Comparison of ENCODE assay signal across 15 mouse cellular contexts in genomic region chr2:77885491-77886130, GRCm38 (mm10).
"Had no signal": no experiment of that assay in that cellular context is flagged by ENCODE, and none has a peak within 500 bp of the region (broad histone marks: within the 10 kb centered on the region; RNA-seq: fewer than 3 reads in every experiment).

No protein-coding gene starts in this region.

- H3K4me2 ChIP-seq: liver, embryonic 15.5 days; lung, embryonic 14.5 days; midbrain, embryonic 11.5 days; midbrain, embryonic 13.5 days; midbrain, embryonic 15.5 days; neural tube, embryonic 13.5 days; stomach, embryonic 15.5 days had no signal

- DNase-seq: liver, postnatal 0 days; lung, embryonic 14.5 days; lung, postnatal 10 days; lung, postnatal 4 days; right cerebral cortex, postnatal 14 days; thymus, adult 2 months; thymus, postnatal 25 days; thymus, postnatal 4 days had no signal

- H3K36me3 ChIP-seq: liver, embryonic 15.5 days; midbrain, embryonic 13.5 days; midbrain, embryonic 15.5 days; neural tube, embryonic 13.5 days; stomach, embryonic 15.5 days had no signal

- H3K9me3 ChIP-seq: liver, embryonic 15.5 days; midbrain, embryonic 13.5 days; midbrain, embryonic 15.5 days; neural tube, embryonic 13.5 days; stomach, embryonic 15.5 days had no signal

- H3K4me3 ChIP-seq: liver, embryonic 15.5 days; midbrain, embryonic 13.5 days; midbrain, embryonic 15.5 days; neural tube, embryonic 13.5 days; stomach, embryonic 15.5 days had no signal

- H3K4me1 ChIP-seq: liver, embryonic 15.5 days; midbrain, embryonic 13.5 days; midbrain, embryonic 15.5 days; neural tube, embryonic 13.5 days; stomach, embryonic 15.5 days had no signal

- H3K9ac ChIP-seq: liver, embryonic 15.5 days; liver, postnatal 0 days; lung, embryonic 14.5 days; midbrain, embryonic 13.5 days; midbrain, embryonic 15.5 days; neural tube, embryonic 13.5 days; stomach, embryonic 15.5 days had no signal

- H3K27me3 ChIP-seq: liver, embryonic 15.5 days; midbrain, embryonic 13.5 days; midbrain, embryonic 15.5 days; neural tube, embryonic 13.5 days; stomach, embryonic 15.5 days had no signal

- H3K27ac ChIP-seq: liver, embryonic 15.5 days; midbrain, embryonic 13.5 days; midbrain, embryonic 15.5 days; neural tube, embryonic 13.5 days; stomach, embryonic 15.5 days; stomach, postnatal 0 days had no signal

- ATAC-seq: liver, postnatal 0 days; midbrain, embryonic 13.5 days; midbrain, embryonic 15.5 days had no signal
